Comparison of ENCODE assay signal across 16 mouse cellular contexts in the genomic region with DNA sequence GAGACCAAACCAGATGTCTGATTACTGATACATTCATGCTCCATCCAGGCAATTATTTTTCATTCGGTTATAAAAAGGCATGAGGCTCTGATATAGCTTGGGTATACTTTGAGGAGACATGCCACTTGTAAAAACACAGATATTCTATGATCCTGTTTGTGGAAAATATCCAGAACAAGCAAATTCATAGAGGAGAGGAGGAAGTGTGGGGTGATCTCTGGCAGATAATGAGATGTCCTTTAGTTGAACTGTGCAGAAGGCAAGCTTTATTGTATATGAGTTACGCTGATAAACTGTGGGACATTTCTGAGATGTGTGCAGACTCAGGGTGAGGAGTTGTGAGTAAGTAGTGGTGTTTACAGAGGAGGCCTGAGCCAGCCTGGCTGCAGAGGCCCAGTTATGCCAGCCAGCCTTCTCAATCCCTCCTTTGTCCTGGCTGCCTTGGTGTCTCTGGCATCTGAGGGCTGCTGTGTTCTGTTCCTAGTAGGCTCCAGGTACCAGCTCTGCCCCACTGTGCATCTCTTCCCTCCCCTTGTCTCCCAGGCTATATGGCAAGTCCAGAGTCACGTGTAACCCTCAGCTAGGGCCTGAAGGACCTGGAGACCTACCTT. TPM values are rescaled to one million over a fixed set of nuclear protein-coding genes. Genes with fewer than 3 reads are reported as not detected.
DNase-seq lines count a peak whose midpoint lies in the region; ATAC-seq and TF ChIP-seq lines count a peak whose summit lies in the region.
"Had no signal": no experiment of that assay in that cellular context is flagged by ENCODE, and none has a peak within 500 bp of the region (broad histone marks: within the 10 kb centered on the region; RNA-seq: fewer than 3 reads in every experiment).

No protein-coding gene starts in this region.

- H3K4me2 ChIP-seq in hindbrain, embryonic 12.5 days (replicated peaks) = no peak overlapping the region
- H3K4me2 ChIP-seq in hindbrain, embryonic 14.5 days (replicated peaks) = no peak overlapping the region
- no peak overlapping the region for H3K4me2 ChIP-seq in limb, embryonic 14.5 days (replicated peaks; ENCODE audit: low read depth, low read length, severe bottlenecking)
- no peak overlapping the region for H3K4me2 ChIP-seq in stomach, embryonic 15.5 days
- H3K4me2 ChIP-seq: embryonic facial prominence, embryonic 15.5 days; forebrain, embryonic 12.5 days had no signal

- H3K27ac ChIP-seq in hindbrain, embryonic 12.5 days = no peak overlapping the region
- no peak overlapping the region for H3K27ac ChIP-seq in hindbrain, embryonic 14.5 days
- H3K27ac ChIP-seq in limb, embryonic 14.5 days (replicated peaks; ENCODE audit: low read depth, low read length) = no peak overlapping the region
- H3K27ac ChIP-seq in limb, embryonic 10.5 days = no peak overlapping the region
- 0 out of 2 replicates have a peak overlapping the region, but pooled peaks have one; percentile 22 for H3K27ac ChIP-seq in stomach, embryonic 15.5 days
- H3K27ac ChIP-seq: embryonic facial prominence, embryonic 15.5 days; forebrain, embryonic 12.5 days had no signal

- no peak for TF ChIP-seq POLR2A in limb, embryonic 14.5 days (IDR thresholded peaks at IDR 0.05; ENCODE audit: borderline replicate concordance, extremely low read depth, insufficient read depth, insufficient read length)

- H3K9ac ChIP-seq in hindbrain, embryonic 12.5 days = peak overlapping the region; percentile 2; the same call in 1 of the 2 replicates
- H3K9ac ChIP-seq in hindbrain, embryonic 14.5 days = no peak overlapping the region
- H3K9ac ChIP-seq in limb, embryonic 14.5 days (ENCODE audit: low read depth, low read length, severe bottlenecking) = 0 out of 2 replicates have a peak overlapping the region, but pooled peaks have one; percentile 4
- no peak overlapping the region for H3K9ac ChIP-seq in stomach, embryonic 15.5 days
- H3K9ac ChIP-seq: embryonic facial prominence, embryonic 15.5 days had no signal

- H3K9me3 ChIP-seq in hindbrain, embryonic 12.5 days (replicated peaks) = no peaks in the 10 kb centered on the region
- no peaks in the 10 kb centered on the region for H3K9me3 ChIP-seq in hindbrain, embryonic 14.5 days (ENCODE audit: control insufficient read depth, low read length)
- no peaks in the 10 kb centered on the region for H3K9me3 ChIP-seq in limb, embryonic 14.5 days (ENCODE audit: control insufficient read depth, low read length)
- H3K9me3 ChIP-seq in limb, embryonic 10.5 days (replicated peaks) = no peaks in the 10 kb centered on the region
- no peaks in the 10 kb centered on the region for H3K9me3 ChIP-seq in stomach, embryonic 15.5 days
- H3K9me3 ChIP-seq: embryonic facial prominence, embryonic 15.5 days; forebrain, embryonic 12.5 days had no signal

- no peaks in the 10 kb centered on the region for H3K36me3 ChIP-seq in hindbrain, embryonic 12.5 days
- no peaks in the 10 kb centered on the region for H3K36me3 ChIP-seq in hindbrain, embryonic 14.5 days (replicated peaks; ENCODE audit: control insufficient read depth, insufficient read depth)
- no peaks in the 10 kb centered on the region for H3K36me3 ChIP-seq in limb, embryonic 14.5 days (ENCODE audit: control insufficient read depth, insufficient read depth, low read length)
- no peaks in the 10 kb centered on the region for H3K36me3 ChIP-seq in limb, embryonic 10.5 days
- H3K36me3 ChIP-seq in stomach, embryonic 15.5 days = no peaks in the 10 kb centered on the region
- H3K36me3 ChIP-seq: embryonic facial prominence, embryonic 15.5 days; forebrain, embryonic 12.5 days had no signal

- 75% methylated on average over 3 of the region's 3 CpGs for WGBS in hindbrain, embryonic 12.5 days
- 75% methylated on average over 3 of the region's 3 CpGs for WGBS in hindbrain, embryonic 14.5 days
- WGBS in limb, embryonic 14.5 days = 63% methylated on average over 3 of the region's 3 CpGs
- WGBS in limb, embryonic 10.5 days = 77% methylated on average over 3 of the region's 3 CpGs
- WGBS in stomach, embryonic 15.5 days = 58% methylated on average over 3 of the region's 3 CpGs

- ATAC-seq in hindbrain, embryonic 12.5 days (ENCODE audit: low FRiP score) = no peak
- no peak for ATAC-seq in hindbrain, embryonic 14.5 days (ENCODE audit: low FRiP score)
- ATAC-seq in limb, embryonic 14.5 days (ENCODE audit: low FRiP score, low read depth) = no peak
- ATAC-seq in stomach, embryonic 15.5 days (ENCODE audit: insufficient read depth, low FRiP score, low read depth) = no peak

- no peak overlapping the region for H3K4me3 ChIP-seq in hindbrain, embryonic 12.5 days
- H3K4me3 ChIP-seq in hindbrain, embryonic 14.5 days (replicated peaks; ENCODE audit: low read length) = no peak overlapping the region
- no peak overlapping the region for H3K4me3 ChIP-seq in limb, embryonic 14.5 days (replicated peaks; ENCODE audit: low read length)
- no peak overlapping the region for H3K4me3 ChIP-seq in limb, embryonic 10.5 days
- H3K4me3 ChIP-seq in stomach, embryonic 15.5 days (replicated peaks) = no peak overlapping the region
- H3K4me3 ChIP-seq: embryonic facial prominence, embryonic 15.5 days; forebrain, embryonic 12.5 days had no signal

- H3K4me1 ChIP-seq in hindbrain, embryonic 12.5 days = peaks cover 17% of the 10 kb centered on the region
- peaks cover 12% of the 10 kb centered on the region; the same call in 1 of the 2 replicates for H3K4me1 ChIP-seq in hindbrain, embryonic 14.5 days (replicated peaks; ENCODE audit: control insufficient read depth, insufficient read depth, low read length)
- no peaks in the 10 kb centered on the region for H3K4me1 ChIP-seq in limb, embryonic 14.5 days (ENCODE audit: control insufficient read depth, insufficient read depth, low read length)
- peaks cover 11% of the 10 kb centered on the region for H3K4me1 ChIP-seq in limb, embryonic 10.5 days
- H3K4me1 ChIP-seq in stomach, embryonic 15.5 days = peaks cover 8% of the 10 kb centered on the region; the same call in 1 of the 2 replicates

- H3K27me3 ChIP-seq in hindbrain, embryonic 12.5 days = peaks cover 9% of the 10 kb centered on the region; the same call in 1 of the 2 replicates
- H3K27me3 ChIP-seq in hindbrain, embryonic 14.5 days (ENCODE audit: control insufficient read depth, insufficient read depth, low read length) = peaks cover 5% of the 10 kb centered on the region
- H3K27me3 ChIP-seq in limb, embryonic 14.5 days (ENCODE audit: control insufficient read depth, insufficient read depth, low read length) = peaks cover 3% of the 10 kb centered on the region; the same call in 1 of the 2 replicates
- H3K27me3 ChIP-seq in limb, embryonic 10.5 days (ENCODE audit: low read depth, poor library complexity, severe bottlenecking) = peaks cover 25% of the 10 kb centered on the region
- H3K27me3 ChIP-seq in stomach, embryonic 15.5 days (replicated peaks) = no peaks in the 10 kb centered on the region

- DNase-seq in hindbrain, embryonic 14.5 days (ENCODE audit: low spot score) = no peak
- no peak for DNase-seq in limb, embryonic 14.5 days (ENCODE audit: low spot score)
- no peak for DNase-seq in limb, embryonic 10.5 days (ENCODE audit: low spot score)
- DNase-seq in MEL-GATA-1-ER (ENCODE audit: extremely low read depth, low read depth) = peak; percentile 52
- DNase-seq in testis, postnatal 10 days (ENCODE audit: low spot score) = no peak
- DNase-seq: cerebellum, adult 8-10 months; gastrocnemius, postnatal 25 days; thymus, postnatal 36 days had no signal

RNA-seq across cellular contexts. Expression of a gene that starts 3.2 kb away (rescaled TPM):
- polyA plus RNA-seq in hindbrain, embryonic 12.5 days (2016; fragmentation: Nextera tagmentation; extraction: Ambion mirVana) = 0.14 and 0.22 TPM in 2 replicates
- polyA plus RNA-seq in hindbrain, embryonic 14.5 days (2014; fragmentation: Nextera tagmentation; extraction: Ambion mirVana) = not detected in 2 replicates
- 0.12 and 0.13 TPM in 2 replicates for polyA plus RNA-seq in limb, embryonic 14.5 days (2012; rRNA removed)
- 0.15 TPM in 1 of 2 replicates, not detected in the other for polyA plus RNA-seq in limb, embryonic 14.5 days (2014; fragmentation: Nextera tagmentation; extraction: Ambion mirVana)
- polyA plus RNA-seq in limb, embryonic 10.5 days (2016; fragmentation: Nextera tagmentation; extraction: Ambion mirVana) = 0.15 and 0.28 TPM in 2 replicates
- 11.4 and 16.1 TPM in 2 replicates for polyA plus RNA-seq in stomach, embryonic 15.5 days (2015; fragmentation: Nextera tagmentation; extraction: Ambion mirVana)
- polyA plus RNA-seq: C2C12; forebrain, embryonic 12.5 days; heart, postnatal 0 days; kidney, adult 2 months; midbrain, embryonic 14.5 days had no signal

RNA-seq across cellular contexts. Expression of a gene that starts 18.0 kb away (rescaled TPM):
- not detected in 2 replicates for polyA plus RNA-seq in hindbrain, embryonic 12.5 days (2016; fragmentation: Nextera tagmentation; extraction: Ambion mirVana)
- 0.21 TPM in 1 of 2 replicates, not detected in the other for polyA plus RNA-seq in hindbrain, embryonic 14.5 days (2014; fragmentation: Nextera tagmentation; extraction: Ambion mirVana)
- polyA plus RNA-seq in limb, embryonic 14.5 days (2012; rRNA removed) = 0.13 and 0.26 TPM in 2 replicates
- not detected in 2 replicates for polyA plus RNA-seq in limb, embryonic 14.5 days (2014; fragmentation: Nextera tagmentation; extraction: Ambion mirVana)
- 0.30 TPM in 1 of 2 replicates, not detected in the other for polyA plus RNA-seq in limb, embryonic 10.5 days (2016; fragmentation: Nextera tagmentation; extraction: Ambion mirVana)
- 2.5 and 2.8 TPM in 2 replicates for polyA plus RNA-seq in stomach, embryonic 15.5 days (2015; fragmentation: Nextera tagmentation; extraction: Ambion mirVana)
- polyA plus RNA-seq: C2C12; embryonic facial prominence, embryonic 15.5 days; forebrain, embryonic 12.5 days; heart, postnatal 0 days; midbrain, embryonic 14.5 days had no signal

RNA-seq across cellular contexts. Expression of a gene that starts 44.0 kb away (rescaled TPM):
- polyA plus RNA-seq in hindbrain, embryonic 12.5 days (2016; fragmentation: Nextera tagmentation; extraction: Ambion mirVana) = 108 and 115 TPM in 2 replicates
- 117 and 126 TPM in 2 replicates for polyA plus RNA-seq in hindbrain, embryonic 14.5 days (2014; fragmentation: Nextera tagmentation; extraction: Ambion mirVana)
- polyA plus RNA-seq in limb, embryonic 14.5 days (2012; rRNA removed) = 143 and 216 TPM in 2 replicates
- polyA plus RNA-seq in limb, embryonic 14.5 days (2014; fragmentation: Nextera tagmentation; extraction: Ambion mirVana) = 48.6 and 67.7 TPM in 2 replicates
- polyA plus RNA-seq in limb, embryonic 10.5 days (2016; fragmentation: Nextera tagmentation; extraction: Ambion mirVana) = 61.6 and 68.2 TPM in 2 replicates
- polyA plus RNA-seq in stomach, embryonic 15.5 days (2015; fragmentation: Nextera tagmentation; extraction: Ambion mirVana) = 59.8 and 63.7 TPM in 2 replicates

Comparison
In these comparisons a context has a peak if more than half of its experiments do, and no peak if none do; other contexts are left out.
1. H3K9ac ChIP-seq: peak in hindbrain, embryonic 12.5 days (single experiment) and limb, embryonic 14.5 days (single experiment); none in hindbrain, embryonic 14.5 days (single experiment) and stomach, embryonic 15.5 days (single experiment).